ENCODE assay signal across 8 mouse cellular contexts in genomic region chr2:145903983-145904616, GRCm38 (mm10). TPM values are rescaled to one million over a fixed set of nuclear protein-coding genes. Genes with fewer than 3 reads are reported as not detected.
DNase-seq lines count a peak whose midpoint lies in the region; ATAC-seq lines count a peak whose summit lies in the region.

No protein-coding gene starts in this region.

- intact Hi-C loops in gastrocnemius, postnatal 14 days (cut with DNase I; ENCODE audit: low total_unique reads), result no loop called here

- H3K4me3 ChIP-seq in lung, embryonic 15.5 days, result peak overlapping the region; percentile 92
- H3K4me3 ChIP-seq in embryonic facial prominence, embryonic 15.5 days (replicated peaks), result peak overlapping the region; percentile 99
- peak overlapping the region; percentile 97 for H3K4me3 ChIP-seq in limb, embryonic 10.5 days
- H3K4me3 ChIP-seq in neural tube, embryonic 15.5 days (replicated peaks), result peak overlapping the region; percentile 100

- ATAC-seq in lung, embryonic 15.5 days (ENCODE audit: borderline replicate concordance, extremely low read depth, low FRiP score, low TSS enrichment), result no peak
- ATAC-seq in embryonic facial prominence, embryonic 15.5 days (ENCODE audit: insufficient number of reproducible peaks, low FRiP score, low TSS enrichment, low read depth), result no peak
- no peak for ATAC-seq in neural tube, embryonic 15.5 days (ENCODE audit: low FRiP score)

- H3K27me3 ChIP-seq in lung, embryonic 15.5 days, result no peaks in the 10 kb centered on the region
- no peaks in the 10 kb centered on the region for H3K27me3 ChIP-seq in embryonic facial prominence, embryonic 15.5 days
- no peaks in the 10 kb centered on the region for H3K27me3 ChIP-seq in limb, embryonic 10.5 days (ENCODE audit: low read depth, poor library complexity, severe bottlenecking)
- no peaks in the 10 kb centered on the region for H3K27me3 ChIP-seq in neural tube, embryonic 15.5 days (replicated peaks)

- no peaks in the 10 kb centered on the region for H3K9me3 ChIP-seq in lung, embryonic 15.5 days
- H3K9me3 ChIP-seq in embryonic facial prominence, embryonic 15.5 days (replicated peaks), result no peaks in the 10 kb centered on the region
- H3K9me3 ChIP-seq in limb, embryonic 10.5 days (replicated peaks), result no peaks in the 10 kb centered on the region
- no peaks in the 10 kb centered on the region for H3K9me3 ChIP-seq in neural tube, embryonic 15.5 days (replicated peaks)

- peaks cover 15% of the 10 kb centered on the region for H3K36me3 ChIP-seq in lung, embryonic 15.5 days
- peaks cover 11% of the 10 kb centered on the region for H3K36me3 ChIP-seq in embryonic facial prominence, embryonic 15.5 days
- peaks cover 30% of the 10 kb centered on the region for H3K36me3 ChIP-seq in limb, embryonic 10.5 days
- H3K36me3 ChIP-seq in neural tube, embryonic 15.5 days, result peaks cover 10% of the 10 kb centered on the region

- no peak overlapping the region for H3K27ac ChIP-seq in lung, embryonic 15.5 days
- peak overlapping the region; percentile 85; the same call in 1 of the 2 replicates for H3K27ac ChIP-seq in embryonic facial prominence, embryonic 15.5 days (replicated peaks)
- H3K27ac ChIP-seq in limb, embryonic 10.5 days, result 0 out of 2 replicates have a peak overlapping the region, but pooled peaks have one; percentile 97
- 0 out of 2 replicates have a peak overlapping the region, but pooled peaks have one; percentile 84 for H3K27ac ChIP-seq in neural tube, embryonic 15.5 days (replicated peaks)

- peak overlapping the region; percentile 85 for H3K9ac ChIP-seq in lung, embryonic 15.5 days
- H3K9ac ChIP-seq in embryonic facial prominence, embryonic 15.5 days, result peak overlapping the region; percentile 37
- peak overlapping the region; percentile 93 for H3K9ac ChIP-seq in neural tube, embryonic 15.5 days (replicated peaks)

- peaks cover 19% of the 10 kb centered on the region for H3K4me1 ChIP-seq in lung, embryonic 15.5 days
- peaks cover 17% of the 10 kb centered on the region for H3K4me1 ChIP-seq in embryonic facial prominence, embryonic 15.5 days
- peaks cover 20% of the 10 kb centered on the region for H3K4me1 ChIP-seq in limb, embryonic 10.5 days
- H3K4me1 ChIP-seq in neural tube, embryonic 15.5 days, result peaks cover 27% of the 10 kb centered on the region

- no peak for DNase-seq in lung, adult 18-20 months
- DNase-seq in limb, embryonic 10.5 days (ENCODE audit: low spot score), result no peak
- no peak for DNase-seq in gastrocnemius, postnatal 14 days
- DNase-seq in layer of hippocampus, adult 18-20 months (ENCODE audit: low spot score in 2 of 2), result no peak
- DNase-seq in adrenal gland, adult 8-10 months, result no peak

- 27% methylated on average over 12 of the region's 12 CpGs for WGBS in lung, embryonic 15.5 days
- 21% methylated on average over 12 of the region's 12 CpGs for WGBS in embryonic facial prominence, embryonic 15.5 days
- 37% methylated on average over 12 of the region's 12 CpGs for WGBS in limb, embryonic 10.5 days
- 31% methylated on average over 12 of the region's 12 CpGs for WGBS in neural tube, embryonic 15.5 days

- peak overlapping the region; percentile 53 for H3K4me2 ChIP-seq in lung, embryonic 15.5 days
- H3K4me2 ChIP-seq in embryonic facial prominence, embryonic 15.5 days (replicated peaks), result peak overlapping the region; percentile 61
- peak overlapping the region; percentile 63 for H3K4me2 ChIP-seq in neural tube, embryonic 15.5 days

RNA-seq across cellular contexts. Expression of gene Naa20, which starts 2.2 kb away (rescaled TPM):
- 160 and 163 TPM in 2 replicates for polyA plus RNA-seq in lung, embryonic 15.5 days (2015; fragmentation: Nextera tagmentation; extraction: Ambion mirVana)
- polyA plus RNA-seq in embryonic facial prominence, embryonic 15.5 days (2015; fragmentation: Nextera tagmentation; extraction: Ambion mirVana), result 151 and 160 TPM in 2 replicates
- 152 and 153 TPM in 2 replicates for polyA plus RNA-seq in limb, embryonic 10.5 days (2016; fragmentation: Nextera tagmentation; extraction: Ambion mirVana)
- polyA plus RNA-seq in neural tube, embryonic 15.5 days (2015; fragmentation: Nextera tagmentation; extraction: Ambion mirVana), result 130 and 140 TPM in 2 replicates
- 10 to 100 TPM; 42.3 to 45.8 TPM for total RNA-seq in gastrocnemius, postnatal 14 days (2021)
- 10 to 100 TPM; 66.3 to 68.5 TPM for total RNA-seq in layer of hippocampus, adult 18-20 months (2021)
- total RNA-seq in adrenal gland, adult 8-10 months (2022), result 10 to 100 TPM; 42.6 to 53.3 (median 52.5) TPM

RNA-seq across cellular contexts. Expression of gene Cfap61, which starts 30.5 kb away (rescaled TPM):
- 0.29 and 1.2 TPM in 2 replicates for polyA plus RNA-seq in lung, embryonic 15.5 days (2015; fragmentation: Nextera tagmentation; extraction: Ambion mirVana)
- 1.9 and 3.4 TPM in 2 replicates for polyA plus RNA-seq in embryonic facial prominence, embryonic 15.5 days (2015; fragmentation: Nextera tagmentation; extraction: Ambion mirVana)
- polyA plus RNA-seq in limb, embryonic 10.5 days (2016; fragmentation: Nextera tagmentation; extraction: Ambion mirVana), result 0.28 and 0.88 TPM in 2 replicates
- polyA plus RNA-seq in neural tube, embryonic 15.5 days (2015; fragmentation: Nextera tagmentation; extraction: Ambion mirVana), result 2.7 and 3.4 TPM in 2 replicates
- not detected for total RNA-seq in gastrocnemius, postnatal 14 days (2021)
- 1 to 10 TPM; 3.4 to 3.5 TPM for total RNA-seq in layer of hippocampus, adult 18-20 months (2021)
- 10 to 100 TPM; 21.7 to 59.7 (median 35.5) TPM for total RNA-seq in adrenal gland, adult 8-10 months (2022)

RNA-seq across cellular contexts. Expression of gene Crnkl1, which starts 30.7 kb away (rescaled TPM):
- 23.8 and 28.1 TPM in 2 replicates for polyA plus RNA-seq in lung, embryonic 15.5 days (2015; fragmentation: Nextera tagmentation; extraction: Ambion mirVana)
- polyA plus RNA-seq in embryonic facial prominence, embryonic 15.5 days (2015; fragmentation: Nextera tagmentation; extraction: Ambion mirVana), result 27.0 and 27.7 TPM in 2 replicates
- 33.6 and 38.9 TPM in 2 replicates for polyA plus RNA-seq in limb, embryonic 10.5 days (2016; fragmentation: Nextera tagmentation; extraction: Ambion mirVana)
- polyA plus RNA-seq in neural tube, embryonic 15.5 days (2015; fragmentation: Nextera tagmentation; extraction: Ambion mirVana), result 18.8 and 22.7 TPM in 2 replicates
- 10 to 100 TPM; 13.1 TPM for total RNA-seq in gastrocnemius, postnatal 14 days (2021)
- total RNA-seq in layer of hippocampus, adult 18-20 months (2021), result 10 to 100 TPM; 23.1 to 23.2 TPM
- 10 to 100 TPM; 25.1 to 35.7 (median 29.0) TPM for total RNA-seq in adrenal gland, adult 8-10 months (2022)

Comparison
In these comparisons a context has a peak if more than half of its experiments do, and no peak if none do; other contexts are left out.
1. H3K9ac ChIP-seq: peak in every context shown above with its lines; median percentile 93 in neural tube, embryonic 15.5 days; 85 in lung, embryonic 15.5 days; 37 in embryonic facial prominence, embryonic 15.5 days.